Mouse (Mus musculus): ENCODE data around the gene Ift52. TPM values are rescaled to one million over a fixed set of nuclear protein-coding genes. Genes with fewer than 3 reads are reported as not detected.

The Ift52 gene
- polyA plus RNA-seq, 1 experiment from 2014 or later: 58.9 TPM

GRCm38 (mm10) chr2:162987218-162987617 lies 29.9 kb upstream of the Ift52 start, which contains the start of gene Sgk2:
Sgk2 (plus strand) TSS chr2:162987330.
- H3K27me3 ChIP-seq: peaks cover 12% of the 10 kb centered on the region
- H3K27ac ChIP-seq (replicated peaks): no peak within 1 kb of the TSS
- no peaks in the 10 kb centered on the region for H3K4me1 ChIP-seq
- no peak within 1 kb of the TSS for H3K4me3 ChIP-seq
- no peak within 1 kb of the TSS for H3K9ac ChIP-seq (replicated peaks)
- no peak for ATAC-seq (ENCODE audit: low FRiP score, low read depth)
- no peaks in the 10 kb centered on the region for H3K36me3 ChIP-seq
- 72% methylated on average over 8 of the region's 8 CpGs for WGBS
- H3K9me3 ChIP-seq: no peaks in the 10 kb centered on the region
- H3K4me2 ChIP-seq (replicated peaks): no peak within 1 kb of the TSS

GRCm38 (mm10) chr2:162988235-162988634 lies 28.9 kb upstream of the Ift52 start:
- no peaks in the 10 kb centered on the region for H3K4me1 ChIP-seq
- H3K9ac ChIP-seq (replicated peaks): no peak overlapping the region
- H3K9me3 ChIP-seq: no peaks in the 10 kb centered on the region
- no peak overlapping the region for H3K4me2 ChIP-seq (replicated peaks)
- no peak for ATAC-seq (ENCODE audit: low FRiP score, low read depth)
- H3K36me3 ChIP-seq: no peaks in the 10 kb centered on the region
- no peak overlapping the region for H3K27ac ChIP-seq (replicated peaks)
- WGBS: 89% methylated on average over 4 of the region's 4 CpGs
- H3K27me3 ChIP-seq: peaks cover 12% of the 10 kb centered on the region
- H3K4me3 ChIP-seq: no peak overlapping the region

GRCm38 (mm10) chr2:162991394-162992083 lies 25.6 kb upstream of the Ift52 start:
- Histone ChIP-seq H3K9ac (replicated peaks) (no peak overlapping the region), H3K4me1 (no peaks in the 10 kb centered on the region), H3K36me3 (no peaks in the 10 kb centered on the region), H3K4me3 (no peak overlapping the region), H3K27me3 (peaks cover 12% of the 10 kb centered on the region), H3K27ac (replicated peaks) (no peak overlapping the region), H3K9me3 (no peaks in the 10 kb centered on the region), H3K4me2 (replicated peaks) (no peak overlapping the region)
- WGBS: 35% methylated on average over 6 of the region's 6 CpGs
- no peak for ATAC-seq (ENCODE audit: low FRiP score, low read depth)

GRCm38 (mm10) chr2:162992084-162992437 lies 25.1 kb upstream of the Ift52 start:
- H3K27me3 ChIP-seq: peaks cover 12% of the 10 kb centered on the region
- H3K4me3 ChIP-seq: no peak overlapping the region
- H3K9me3 ChIP-seq: no peaks in the 10 kb centered on the region
- H3K4me2 ChIP-seq (replicated peaks): no peak overlapping the region
- H3K9ac ChIP-seq (replicated peaks): no peak overlapping the region
- no peaks in the 10 kb centered on the region for H3K36me3 ChIP-seq
- no peaks in the 10 kb centered on the region for H3K4me1 ChIP-seq
- H3K27ac ChIP-seq (replicated peaks): no peak overlapping the region
- ATAC-seq (ENCODE audit: low FRiP score, low read depth): no peak

- H3K27ac ChIP-seq (replicated peaks): no peak overlapping the region
- ATAC-seq (ENCODE audit: low FRiP score, low read depth): no peak
Measured at GRCm38 (mm10) chr2:162993881-162994616, 23.1 kb upstream of the Ift52 start.

GRCm38 (mm10) chr2:162998528-162999230 lies 18.5 kb upstream of the Ift52 start:
- H3K9ac ChIP-seq (replicated peaks): no peak overlapping the region
- peak overlapping the region; percentile 44 for H3K4me2 ChIP-seq (replicated peaks)
- no peaks in the 10 kb centered on the region for H3K36me3 ChIP-seq
- no peak overlapping the region for H3K27ac ChIP-seq (replicated peaks)
- WGBS: 31% methylated on average over 18 of the region's 18 CpGs
- peak; percentile 76 for ATAC-seq (ENCODE audit: low FRiP score, low read depth)
- peak overlapping the region; percentile 19 for H3K4me3 ChIP-seq
- 0 out of 2 replicates have a peak, but pooled peaks cover 5% of the 10 kb centered on the region for H3K27me3 ChIP-seq
- no peaks in the 10 kb centered on the region for H3K9me3 ChIP-seq
- no peaks in the 10 kb centered on the region for H3K4me1 ChIP-seq

More at GRCm38 (mm10) chr2:162993881-162994616, 23.1 kb upstream of the Ift52 start:
- Histone ChIP-seq H3K9ac (replicated peaks) (no peak overlapping the region), H3K36me3 (no peaks in the 10 kb centered on the region), H3K4me3 (no peak overlapping the region), H3K4me2 (replicated peaks) (no peak overlapping the region), H3K27me3 (peaks cover 16% of the 10 kb centered on the region; the same call in 1 of the 2 replicates), H3K4me1 (no peaks in the 10 kb centered on the region), H3K9me3 (no peaks in the 10 kb centered on the region)
- 87% methylated on average over 9 of the region's 9 CpGs for WGBS

GRCm38 (mm10) chr2:162999744-163000143 lies 17.4 kb upstream of the Ift52 start:
- Histone ChIP-seq H3K9ac (replicated peaks) (no peak overlapping the region), H3K4me1 (no peaks in the 10 kb centered on the region), H3K36me3 (no peaks in the 10 kb centered on the region), H3K4me3 (no peak overlapping the region), H3K27me3 (0 out of 2 replicates have a peak, but pooled peaks cover 5% of the 10 kb centered on the region), H3K27ac (replicated peaks) (no peak overlapping the region), H3K9me3 (no peaks in the 10 kb centered on the region), H3K4me2 (replicated peaks) (no peak overlapping the region)
- ATAC-seq (ENCODE audit: low FRiP score, low read depth): no peak
- 44% methylated on average over 3 of the region's 3 CpGs for WGBS

GRCm38 (mm10) chr2:163001071-163001470 lies 16.1 kb upstream of the Ift52 start:
- Histone ChIP-seq H3K4me2 (replicated peaks) (no peak overlapping the region), H3K36me3 (no peaks in the 10 kb centered on the region), H3K27me3 (0 out of 2 replicates have a peak, but pooled peaks cover 5% of the 10 kb centered on the region), H3K9me3 (no peaks in the 10 kb centered on the region), H3K4me3 (no peak overlapping the region), H3K4me1 (no peaks in the 10 kb centered on the region), H3K27ac (replicated peaks) (no peak overlapping the region), H3K9ac (replicated peaks) (no peak overlapping the region)
- WGBS: 92% methylated on average over 1 of the region's 1 CpGs
- no peak for ATAC-seq (ENCODE audit: low FRiP score, low read depth)

GRCm38 (mm10) chr2:163007299-163007698 lies 9.9 kb upstream of the Ift52 start:
- ATAC-seq (ENCODE audit: low FRiP score, low read depth): no peak

GRCm38 (mm10) chr2:163031289-163031688 lies 14.1 kb downstream of the Ift52 start:
- H3K27ac ChIP-seq (replicated peaks): no peak overlapping the region
- H3K27me3 ChIP-seq: no peaks in the 10 kb centered on the region
- no peaks in the 10 kb centered on the region for H3K4me1 ChIP-seq
- WGBS: 92% methylated on average over 5 of the region's 5 CpGs
- ATAC-seq (ENCODE audit: low FRiP score, low read depth): no peak
- H3K9me3 ChIP-seq: no peaks in the 10 kb centered on the region
- H3K36me3 ChIP-seq: peaks cover 87% of the 10 kb centered on the region
- no peak overlapping the region for H3K4me3 ChIP-seq
- H3K9ac ChIP-seq (replicated peaks): no peak overlapping the region
- no peak overlapping the region for H3K4me2 ChIP-seq (replicated peaks)

More at GRCm38 (mm10) chr2:163007299-163007698, 9.9 kb upstream of the Ift52 start:
- no peak overlapping the region for H3K4me2 ChIP-seq (replicated peaks)
- H3K27ac ChIP-seq (replicated peaks): no peak overlapping the region
- no peak overlapping the region for H3K4me3 ChIP-seq
- no peak overlapping the region for H3K9ac ChIP-seq (replicated peaks)
- no peaks in the 10 kb centered on the region for H3K4me1 ChIP-seq
- WGBS: 84% methylated on average over 4 of the region's 4 CpGs
- no peaks in the 10 kb centered on the region for H3K36me3 ChIP-seq
- peaks cover 4% of the 10 kb centered on the region; the same call in 1 of the 2 replicates for H3K27me3 ChIP-seq
- no peaks in the 10 kb centered on the region for H3K9me3 ChIP-seq

- no peak overlapping the region for H3K4me2 ChIP-seq (replicated peaks)
- H3K4me3 ChIP-seq: no peak overlapping the region
- H3K9me3 ChIP-seq: no peaks in the 10 kb centered on the region
- H3K27me3 ChIP-seq: no peaks in the 10 kb centered on the region
- 67% methylated on average over 2 of the region's 2 CpGs for WGBS
- no peak overlapping the region for H3K27ac ChIP-seq (replicated peaks)
- ATAC-seq (ENCODE audit: low FRiP score, low read depth): no peak
- no peak overlapping the region for H3K9ac ChIP-seq (replicated peaks)
- H3K4me1 ChIP-seq: no peaks in the 10 kb centered on the region
- H3K36me3 ChIP-seq: peaks cover 87% of the 10 kb centered on the region
Measured at GRCm38 (mm10) chr2:163031757-163032156, 14.6 kb downstream of the Ift52 start.

GRCm38 (mm10) chr2:163032622-163033021 lies 15.5 kb downstream of the Ift52 start:
- H3K36me3 ChIP-seq: peaks cover 87% of the 10 kb centered on the region

More at GRCm38 (mm10) chr2:163032622-163033021, 15.5 kb downstream of the Ift52 start:
- H3K4me1 ChIP-seq: no peaks in the 10 kb centered on the region
- WGBS: 35% methylated on average over 4 of the region's 4 CpGs
- no peak overlapping the region for H3K4me2 ChIP-seq (replicated peaks)
- no peaks in the 10 kb centered on the region for H3K9me3 ChIP-seq
- H3K9ac ChIP-seq (replicated peaks): no peak overlapping the region
- no peaks in the 10 kb centered on the region for H3K27me3 ChIP-seq
- H3K27ac ChIP-seq (replicated peaks): no peak overlapping the region
- ATAC-seq (ENCODE audit: low FRiP score, low read depth): no peak
- no peak overlapping the region for H3K4me3 ChIP-seq

All from midbrain, embryonic 12.5 days (tissue).